Mouse (Mus musculus): ENCODE data around the gene Brinp1. TPM values are rescaled to one million over a fixed set of nuclear protein-coding genes. Genes with fewer than 3 reads are reported as not detected.

Gene Brinp1
- polyA plus RNA-seq (2017; shearing (Covaris generic)): under 1 TPM in 1 of 2 experiments, not detected in 1; 0.10 TPM

GRCm38 (mm10) chr4:68954322-68954901 lies at the start of gene Brinp1:
Gene Brinp1, minus strand, starts transcription at chr4:68954397.

